Mouse (Mus musculus): Measurements from ENCODE around the gene Notch2. TPM values are rescaled to one million over a fixed set of nuclear protein-coding genes. Genes with fewer than 3 reads are reported as not detected.

Notch2 gene
- polyA plus RNA-seq, 1 experiment = 15.6 TPM

DNA sequence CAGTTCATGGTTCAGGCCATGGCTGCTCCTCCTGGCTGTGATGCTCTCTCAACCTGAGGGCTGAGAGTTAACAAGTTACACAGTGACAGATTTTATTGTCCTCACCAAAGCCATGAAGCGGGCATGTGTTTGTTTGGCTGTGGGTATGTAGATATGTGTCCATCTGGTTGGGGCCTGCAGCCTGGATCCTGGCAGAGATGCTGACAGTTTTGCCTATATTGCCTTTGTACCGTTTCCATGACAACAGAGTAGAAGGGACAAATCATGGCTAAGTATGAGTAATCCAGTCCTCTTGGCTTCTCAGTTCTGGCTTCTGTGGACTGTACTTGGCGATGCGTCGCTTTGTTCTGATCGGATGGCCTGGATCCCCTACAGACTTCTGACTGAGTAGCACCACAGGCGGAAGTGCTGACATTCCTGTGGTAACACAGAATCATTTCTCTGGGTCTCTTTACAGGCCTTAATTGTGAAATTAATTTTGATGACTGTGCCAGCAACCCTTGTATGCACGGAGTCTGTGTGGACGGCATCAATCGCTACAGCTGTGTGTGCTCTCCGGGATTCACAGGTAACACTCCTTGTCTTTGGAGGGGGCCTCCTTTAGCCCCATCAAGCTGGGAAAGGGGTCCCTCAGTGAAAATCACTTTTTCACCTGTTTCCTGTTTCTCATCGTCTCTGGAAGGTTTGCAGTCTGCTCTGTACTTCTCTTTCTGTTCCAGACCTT, 93.4 kb downstream of the Notch2 start:
- Histone ChIP-seq H3K36me3 (ENCODE audit: control insufficient read depth, insufficient read depth) (peaks cover 92% of the 10 kb centered on the region), H3K79me3 (ENCODE audit: low read depth) (no peaks in the 10 kb centered on the region), H3K4me3 (ENCODE audit: insufficient read depth, poor library complexity, severe bottlenecking) (no peak overlapping the region), H3K27me3 (ENCODE audit: control insufficient read depth, insufficient read depth, insufficient read length) (no peaks in the 10 kb centered on the region), H3ac (ENCODE audit: control insufficient read depth, insufficient read length, low read depth) (no peak overlapping the region), H3K79me2 (ENCODE audit: control insufficient read depth, insufficient read depth) (no peaks in the 10 kb centered on the region)
- TF ChIP-seq MYOG (IDR thresholded peaks at IDR 0.05; ENCODE audit: control insufficient read depth, extremely low read depth, insufficient read length) (no peak), USF1 (IDR thresholded peaks at IDR 0.05; ENCODE audit: low read depth) (no peak), CEBPB (IDR thresholded peaks at IDR 0.05; ENCODE audit: low read depth) (no peak), MYOD1 (IDR thresholded peaks at IDR 0.05; ENCODE audit: control insufficient read depth, insufficient read length, low read depth) (no peak), FOSL1 (IDR thresholded peaks at IDR 0.05; ENCODE audit: insufficient read depth, low read length, poor library complexity, severe bottlenecking) (no peak), CTCF (IDR thresholded peaks at IDR 0.05; ENCODE audit: control insufficient read depth, insufficient read depth, insufficient read length) (no peak), MAX (IDR thresholded peaks at IDR 0.05) (no peak)

DNA sequence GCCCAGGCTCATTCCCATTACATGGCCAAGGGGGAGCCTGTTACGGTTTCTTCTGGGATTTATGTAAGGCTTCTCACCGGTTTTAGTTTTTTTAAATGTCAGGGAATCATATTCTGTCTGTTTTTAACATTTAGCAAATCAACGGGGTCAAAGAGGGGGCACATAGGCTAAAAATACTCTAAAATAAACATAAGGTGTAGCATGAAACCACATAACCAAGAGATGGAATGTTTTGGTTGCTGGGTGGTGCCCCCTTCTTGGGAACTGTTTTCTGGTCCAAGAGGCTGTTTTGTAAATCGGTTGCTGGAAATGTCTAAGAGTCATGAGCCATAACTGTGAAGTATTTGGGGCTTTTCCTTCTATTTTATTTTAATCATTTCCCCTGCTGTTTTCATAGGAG, 95.1 kb downstream of the Notch2 start:
- Histone ChIP-seq H3K79me2 (ENCODE audit: control insufficient read depth, insufficient read depth) (no peaks in the 10 kb centered on the region), H3K4me3 (ENCODE audit: insufficient read depth, poor library complexity, severe bottlenecking) (no peak overlapping the region), H3K27me3 (ENCODE audit: control insufficient read depth, insufficient read depth, insufficient read length) (no peaks in the 10 kb centered on the region), H3K36me3 (ENCODE audit: control insufficient read depth, insufficient read depth) (peaks cover 90% of the 10 kb centered on the region), H3K79me3 (ENCODE audit: low read depth) (no peaks in the 10 kb centered on the region), H3ac (ENCODE audit: control insufficient read depth, insufficient read length, low read depth) (no peak overlapping the region)
- no peak for TF ChIP-seq MYOD1 (IDR thresholded peaks at IDR 0.05; ENCODE audit: control insufficient read depth, insufficient read length, low read depth)
- TF ChIP-seq CTCF (IDR thresholded peaks at IDR 0.05; ENCODE audit: control insufficient read depth, insufficient read depth, insufficient read length) = no peak
- no peak for TF ChIP-seq FOSL1 (IDR thresholded peaks at IDR 0.05; ENCODE audit: insufficient read depth, low read length, poor library complexity, severe bottlenecking)
- TF ChIP-seq MAX (IDR thresholded peaks at IDR 0.05) = no peak
- no peak for TF ChIP-seq CEBPB (IDR thresholded peaks at IDR 0.05; ENCODE audit: low read depth)
- TF ChIP-seq MYOG (IDR thresholded peaks at IDR 0.05; ENCODE audit: control insufficient read depth, extremely low read depth, insufficient read length) = no peak
- no peak for TF ChIP-seq USF1 (IDR thresholded peaks at IDR 0.05; ENCODE audit: low read depth)

DNA sequence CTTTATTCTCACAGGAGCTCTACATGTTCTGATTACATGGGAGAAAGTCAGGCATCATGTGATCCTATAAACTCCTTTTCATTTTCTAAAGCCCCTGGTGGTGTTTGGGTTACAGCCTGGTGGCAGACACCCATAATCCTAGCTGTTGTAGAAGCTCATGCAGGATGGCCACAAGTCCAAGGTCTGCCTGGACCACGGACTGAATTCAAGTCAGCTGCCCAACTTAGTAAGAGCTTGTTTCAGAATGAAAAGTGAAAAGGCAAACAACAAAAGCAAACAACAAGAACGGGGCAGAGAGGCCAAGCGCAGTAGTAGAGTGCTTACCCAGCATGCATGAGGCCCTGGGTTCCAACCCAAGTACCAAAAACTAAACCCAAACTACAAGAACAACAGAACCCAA, 95.5 kb downstream of the Notch2 start:
- H3K4me3 ChIP-seq (ENCODE audit: insufficient read depth, poor library complexity, severe bottlenecking) = no peak overlapping the region
- H3K36me3 ChIP-seq (ENCODE audit: control insufficient read depth, insufficient read depth) = peaks cover 90% of the 10 kb centered on the region
- TF ChIP-seq MYOG (IDR thresholded peaks at IDR 0.05; ENCODE audit: control insufficient read depth, extremely low read depth, insufficient read length) = no peak
- TF ChIP-seq CEBPB (IDR thresholded peaks at IDR 0.05; ENCODE audit: low read depth) = no peak
- TF ChIP-seq USF1 (IDR thresholded peaks at IDR 0.05; ENCODE audit: low read depth) = no peak
- TF ChIP-seq MAX (IDR thresholded peaks at IDR 0.05) = no peak
- no peak for TF ChIP-seq CTCF (IDR thresholded peaks at IDR 0.05; ENCODE audit: control insufficient read depth, insufficient read depth, insufficient read length)
- no peak for TF ChIP-seq FOSL1 (IDR thresholded peaks at IDR 0.05; ENCODE audit: insufficient read depth, low read length, poor library complexity, severe bottlenecking)
- no peak for TF ChIP-seq MYOD1 (IDR thresholded peaks at IDR 0.05; ENCODE audit: control insufficient read depth, insufficient read length, low read depth)

DNA sequence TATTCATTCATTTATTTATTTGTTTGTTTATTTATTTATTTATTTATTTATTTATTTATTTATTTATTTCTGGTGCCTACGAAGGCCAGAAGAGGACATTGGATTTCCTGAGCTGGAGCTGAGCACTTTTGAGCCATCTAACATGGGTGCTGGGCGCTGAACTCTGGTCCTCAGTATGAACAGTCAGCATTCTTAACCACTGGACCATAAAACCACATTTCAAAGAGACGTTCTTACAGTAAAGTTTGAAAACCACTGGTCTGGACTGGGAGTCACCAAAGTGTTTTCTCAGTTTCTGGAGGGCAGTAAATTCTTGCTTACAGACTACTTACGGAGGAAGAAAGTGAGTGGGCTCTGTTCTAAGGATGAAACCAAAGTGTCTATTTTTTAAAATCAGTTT, 97.3 kb downstream of the Notch2 start:
- TF ChIP-seq MYOG (IDR thresholded peaks at IDR 0.05; ENCODE audit: control insufficient read depth, extremely low read depth, insufficient read length) = no peak
- no peak for TF ChIP-seq FOSL1 (IDR thresholded peaks at IDR 0.05; ENCODE audit: insufficient read depth, low read length, poor library complexity, severe bottlenecking)
- TF ChIP-seq CEBPB (IDR thresholded peaks at IDR 0.05; ENCODE audit: low read depth) = no peak
- TF ChIP-seq USF1 (IDR thresholded peaks at IDR 0.05; ENCODE audit: low read depth) = no peak
- TF ChIP-seq MAX (IDR thresholded peaks at IDR 0.05) = no peak
- no peak for TF ChIP-seq MYOD1 (IDR thresholded peaks at IDR 0.05; ENCODE audit: control insufficient read depth, insufficient read length, low read depth)
- no peak for TF ChIP-seq CTCF (IDR thresholded peaks at IDR 0.05; ENCODE audit: control insufficient read depth, insufficient read depth, insufficient read length)

More for the DNA sequence above, 95.5 kb downstream of the Notch2 start:
- Histone ChIP-seq H3ac (ENCODE audit: control insufficient read depth, insufficient read length, low read depth) (no peak overlapping the region), H3K79me3 (ENCODE audit: low read depth) (no peaks in the 10 kb centered on the region), H3K27me3 (ENCODE audit: control insufficient read depth, insufficient read depth, insufficient read length) (no peaks in the 10 kb centered on the region), H3K79me2 (ENCODE audit: control insufficient read depth, insufficient read depth) (no peaks in the 10 kb centered on the region)

GRCm38 (mm10) chr3:98118252-98118651, 104.9 kb downstream of the Notch2 start:
- Histone ChIP-seq H3K27me3 (ENCODE audit: control insufficient read depth, insufficient read depth, insufficient read length) (no peaks in the 10 kb centered on the region), H3K79me3 (ENCODE audit: low read depth) (no peaks in the 10 kb centered on the region), H3K4me3 (ENCODE audit: insufficient read depth, poor library complexity, severe bottlenecking) (no peak overlapping the region), H3K36me3 (ENCODE audit: control insufficient read depth, insufficient read depth) (peaks cover 98% of the 10 kb centered on the region), H3K79me2 (ENCODE audit: control insufficient read depth, insufficient read depth) (no peaks in the 10 kb centered on the region), H3ac (ENCODE audit: control insufficient read depth, insufficient read length, low read depth) (no peak overlapping the region)
- no peak for TF ChIP-seq CTCF (IDR thresholded peaks at IDR 0.05; ENCODE audit: control insufficient read depth, insufficient read depth, insufficient read length)
- no peak for TF ChIP-seq MAX (IDR thresholded peaks at IDR 0.05)
- no peak for TF ChIP-seq FOSL1 (IDR thresholded peaks at IDR 0.05; ENCODE audit: insufficient read depth, low read length, poor library complexity, severe bottlenecking)
- no peak for TF ChIP-seq CEBPB (IDR thresholded peaks at IDR 0.05; ENCODE audit: low read depth)
- no peak for TF ChIP-seq USF1 (IDR thresholded peaks at IDR 0.05; ENCODE audit: low read depth)
- no peak for TF ChIP-seq MYOD1 (IDR thresholded peaks at IDR 0.05; ENCODE audit: control insufficient read depth, insufficient read length, low read depth)
- no peak for TF ChIP-seq MYOG (IDR thresholded peaks at IDR 0.05; ENCODE audit: control insufficient read depth, extremely low read depth, insufficient read length)

More for the DNA sequence above, 97.3 kb downstream of the Notch2 start:
- Histone ChIP-seq H3K36me3 (ENCODE audit: control insufficient read depth, insufficient read depth) (peaks cover 90% of the 10 kb centered on the region), H3K27me3 (ENCODE audit: control insufficient read depth, insufficient read depth, insufficient read length) (no peaks in the 10 kb centered on the region), H3K79me2 (ENCODE audit: control insufficient read depth, insufficient read depth) (no peaks in the 10 kb centered on the region), H3ac (ENCODE audit: control insufficient read depth, insufficient read length, low read depth) (no peak overlapping the region), H3K4me3 (ENCODE audit: insufficient read depth, poor library complexity, severe bottlenecking) (no peak overlapping the region), H3K79me3 (ENCODE audit: low read depth) (no peaks in the 10 kb centered on the region)
